Mouse (Mus musculus): ENCODE results near the gene Dapl1. TPM values are rescaled to one million over a fixed set of nuclear protein-coding genes. Genes with fewer than 3 reads are reported as not detected.

Gene Dapl1
- polyA plus RNA-seq (2016; fragmentation: Nextera tagmentation; extraction: Ambion mirVana), result 0.43 TPM in 1 of 2 replicates, not detected in the other

DNA sequence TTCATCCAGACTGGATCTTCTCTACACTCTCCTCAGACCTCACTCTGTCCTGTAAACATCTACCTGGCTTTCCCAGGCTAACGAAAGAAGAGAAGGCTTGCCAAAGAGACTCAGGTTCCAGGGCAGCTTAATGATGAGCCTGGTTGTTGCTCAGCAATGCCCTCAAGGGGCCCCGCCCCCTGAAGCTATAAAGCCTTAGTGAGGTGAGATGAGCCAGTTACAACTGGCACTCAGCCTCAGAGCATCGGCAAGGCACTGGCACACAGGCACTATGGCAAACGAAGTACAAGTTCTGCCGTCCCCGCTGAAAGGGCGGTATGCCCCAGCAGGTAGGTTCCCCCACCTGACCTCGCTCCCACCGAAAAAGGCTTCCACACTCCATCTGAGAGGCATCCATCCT lies at the start of gene Dapl1:
TSS of gene Dapl1 (plus strand) at position 216 of the 400 bp plus-strand sequence.
- H3K27me3 ChIP-seq (replicated peaks), result no peaks in the 10 kb centered on the region
- no peak within 1 kb of the TSS for H3K9ac ChIP-seq
- WGBS, result 62% methylated on average over 9 of the region's 9 CpGs
- no peaks in the 10 kb centered on the region for H3K36me3 ChIP-seq
- no peak within 1 kb of the TSS for H3K27ac ChIP-seq (ENCODE audit: poor library complexity, severe bottlenecking)
- ATAC-seq (ENCODE audit: insufficient number of reproducible peaks, low FRiP score), result no peak
- no peak within 1 kb of the TSS for H3K4me2 ChIP-seq
- H3K4me3 ChIP-seq, result no peak within 1 kb of the TSS
- no peaks in the 10 kb centered on the region for H3K9me3 ChIP-seq (replicated peaks)
- peaks cover 3% of the 10 kb centered on the region for H3K4me1 ChIP-seq (replicated peaks)

DNA sequence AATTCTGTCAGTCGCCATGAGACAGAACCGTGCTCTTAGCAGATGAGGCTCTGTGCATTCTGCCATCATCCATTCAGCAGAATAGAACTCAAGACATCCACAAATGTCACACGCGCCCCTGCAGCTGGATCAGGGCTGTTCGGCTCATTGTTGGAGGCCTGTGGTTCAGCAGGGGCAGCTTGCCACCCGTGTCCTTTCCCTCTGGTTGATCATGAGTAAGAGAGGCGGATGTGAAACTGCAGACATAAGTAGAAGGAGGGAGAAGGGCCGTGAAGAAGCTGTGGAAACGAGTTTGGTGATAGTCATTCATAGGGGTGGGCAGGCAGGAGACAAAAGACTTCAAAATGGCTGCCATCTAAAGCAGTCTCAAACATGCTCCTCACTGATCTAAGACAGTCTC lies 49.6 kb upstream of the Dapl1 start:
- Histone ChIP-seq H3K27ac (ENCODE audit: poor library complexity, severe bottlenecking) (no peak overlapping the region), H3K9ac (no peak overlapping the region), H3K27me3 (replicated peaks) (no peaks in the 10 kb centered on the region), H3K36me3 (no peaks in the 10 kb centered on the region), H3K4me2 (no peak overlapping the region), H3K4me1 (replicated peaks) (peaks cover 18% of the 10 kb centered on the region), H3K9me3 (replicated peaks) (peaks cover 4% of the 10 kb centered on the region; the same call in 1 of the 2 replicates), H3K4me3 (no peak overlapping the region)
- 81% methylated on average over 9 of the region's 9 CpGs for WGBS
- ATAC-seq (ENCODE audit: insufficient number of reproducible peaks, low FRiP score), result no peak

DNA sequence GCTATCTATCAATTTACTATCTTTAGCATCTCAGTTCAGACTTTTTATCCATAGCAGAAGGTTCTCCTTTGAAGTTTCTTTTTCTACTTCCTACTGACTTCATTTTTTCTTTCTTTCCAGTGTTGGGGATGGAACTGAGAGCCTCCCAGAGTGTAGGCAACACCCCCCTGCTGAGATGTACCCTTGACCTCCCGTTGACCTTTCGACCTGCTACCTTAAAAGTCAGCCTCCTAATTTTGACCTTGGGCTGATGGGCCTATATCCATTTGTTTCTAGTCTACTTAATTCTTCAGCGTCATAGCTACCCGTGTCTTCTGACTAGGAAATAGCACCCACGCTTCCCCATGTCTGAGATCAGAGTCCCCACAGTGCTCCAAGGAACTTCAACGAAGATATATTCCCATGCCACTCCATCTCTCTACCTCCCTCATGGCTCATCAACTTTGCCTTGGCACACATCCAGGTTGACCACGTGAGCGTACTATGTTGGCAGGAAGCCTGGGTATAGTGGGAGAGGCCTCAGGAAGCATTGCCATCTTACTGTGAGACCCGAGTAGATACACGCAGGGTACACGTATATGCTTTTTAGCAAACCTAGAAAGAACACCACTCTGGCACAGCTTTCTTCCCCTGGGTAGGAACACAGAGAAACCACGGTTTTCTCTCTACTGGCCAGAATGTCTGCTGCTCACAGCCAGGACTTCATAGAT lies 46.6 kb upstream of the Dapl1 start:
- peak overlapping the region; percentile 61 for H3K4me2 ChIP-seq
- WGBS, result 58% methylated on average over 12 of the region's 12 CpGs
- H3K36me3 ChIP-seq, result no peaks in the 10 kb centered on the region
- ATAC-seq (ENCODE audit: insufficient number of reproducible peaks, low FRiP score), result peak; percentile 76
- H3K4me1 ChIP-seq (replicated peaks), result peaks cover 13% of the 10 kb centered on the region
- peak overlapping the region; percentile 62 for H3K27ac ChIP-seq (ENCODE audit: poor library complexity, severe bottlenecking)
- peaks cover 7% of the 10 kb centered on the region; the same call in 1 of the 2 replicates for H3K9me3 ChIP-seq (replicated peaks)
- H3K4me3 ChIP-seq, result peak overlapping the region; percentile 10; the same call in 1 of the 2 replicates
- H3K27me3 ChIP-seq (replicated peaks), result no peaks in the 10 kb centered on the region
- no peak overlapping the region for H3K9ac ChIP-seq

DNA sequence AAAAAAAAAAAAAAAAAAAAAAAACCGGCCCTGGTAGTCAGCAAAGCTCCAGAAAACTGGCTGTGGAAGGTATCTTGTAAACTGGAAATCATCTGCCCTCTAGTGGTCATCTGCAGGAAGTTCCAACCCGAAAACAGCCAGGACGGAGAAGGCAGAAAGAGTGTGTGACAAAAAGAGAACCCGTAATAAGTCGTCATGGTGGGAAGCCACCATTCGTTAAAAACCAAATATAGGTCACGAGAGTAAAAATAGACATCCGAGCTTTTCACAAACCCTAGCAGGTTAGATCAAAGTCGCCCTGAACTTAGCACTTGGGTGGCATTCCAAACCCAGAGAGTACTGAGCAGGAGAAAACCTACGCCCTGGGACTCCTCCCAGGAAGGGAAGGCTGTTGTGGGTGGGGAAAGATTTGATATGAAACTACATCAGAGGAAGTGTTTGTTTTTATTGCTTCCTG lies 45.9 kb upstream of the Dapl1 start:
- peaks cover 7% of the 10 kb centered on the region; the same call in 1 of the 2 replicates for H3K9me3 ChIP-seq (replicated peaks)
- peak overlapping the region; percentile 18; the same call in 1 of the 2 replicates for H3K4me3 ChIP-seq
- H3K4me2 ChIP-seq, result peak overlapping the region; percentile 61
- 11% methylated on average over 10 of the region's 10 CpGs for WGBS
- no peak overlapping the region for H3K9ac ChIP-seq
- no peaks in the 10 kb centered on the region for H3K36me3 ChIP-seq
- H3K4me1 ChIP-seq (replicated peaks), result peaks cover 13% of the 10 kb centered on the region
- H3K27ac ChIP-seq (ENCODE audit: poor library complexity, severe bottlenecking), result no peak overlapping the region
- H3K27me3 ChIP-seq (replicated peaks), result no peaks in the 10 kb centered on the region
- peak; percentile 61; the same call in 1 of the 2 replicates for ATAC-seq (ENCODE audit: insufficient number of reproducible peaks, low FRiP score)

DNA sequence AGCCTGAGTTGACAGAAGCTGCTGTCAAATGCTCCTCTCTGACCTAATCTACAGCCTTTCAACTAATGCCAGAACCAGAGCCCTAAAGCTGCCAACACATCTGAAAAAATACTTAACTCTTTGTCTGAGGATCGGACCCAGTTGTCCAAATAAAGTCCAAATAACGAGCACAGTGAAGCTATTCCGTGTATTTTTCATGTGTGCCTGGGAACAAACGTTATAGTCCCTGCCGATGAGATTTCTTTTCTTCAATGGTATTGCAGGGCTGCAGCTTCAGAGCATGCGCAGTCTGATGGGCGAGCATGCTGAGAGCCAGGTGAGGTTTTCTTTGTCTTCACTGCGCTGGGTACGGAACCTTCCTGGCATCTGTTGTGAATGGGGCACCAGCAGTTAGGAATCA lies 44.6 kb upstream of the Dapl1 start:
- no peak overlapping the region for H3K9ac ChIP-seq
- WGBS, result 79% methylated on average over 9 of the region's 9 CpGs
- H3K27ac ChIP-seq (ENCODE audit: poor library complexity, severe bottlenecking), result no peak overlapping the region
- H3K27me3 ChIP-seq (replicated peaks), result no peaks in the 10 kb centered on the region
- ATAC-seq (ENCODE audit: insufficient number of reproducible peaks, low FRiP score), result no peak
- no peaks in the 10 kb centered on the region for H3K36me3 ChIP-seq
- H3K4me1 ChIP-seq (replicated peaks), result peaks cover 13% of the 10 kb centered on the region
- H3K4me2 ChIP-seq, result no peak overlapping the region
- no peak overlapping the region for H3K4me3 ChIP-seq
- peaks cover 7% of the 10 kb centered on the region; the same call in 1 of the 2 replicates for H3K9me3 ChIP-seq (replicated peaks)

DNA sequence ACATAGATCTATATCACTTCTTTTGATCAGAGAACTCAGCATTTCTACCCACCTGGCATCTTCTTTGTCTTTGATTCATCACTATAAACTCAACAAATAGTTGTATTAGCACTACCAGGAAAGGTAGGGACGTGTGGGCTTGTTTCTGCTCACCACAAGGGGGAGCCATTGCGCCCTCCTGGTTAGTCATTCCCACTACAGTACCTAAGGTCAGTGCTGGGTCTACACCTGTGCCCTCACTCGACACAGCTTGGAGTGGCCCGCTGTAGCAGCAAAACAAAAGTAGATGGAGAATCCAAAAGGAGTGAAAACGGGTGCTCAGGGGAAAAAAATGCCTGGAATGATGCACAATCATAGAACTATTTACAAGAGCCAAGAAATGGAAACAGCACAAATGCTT lies 44.0 kb upstream of the Dapl1 start:
- no peak for ATAC-seq (ENCODE audit: insufficient number of reproducible peaks, low FRiP score)
- H3K36me3 ChIP-seq, result no peaks in the 10 kb centered on the region
- no peaks in the 10 kb centered on the region for H3K27me3 ChIP-seq (replicated peaks)
- WGBS, result 33% methylated on average over 5 of the region's 5 CpGs
- H3K9me3 ChIP-seq (replicated peaks), result peaks cover 7% of the 10 kb centered on the region; the same call in 1 of the 2 replicates
- H3K4me2 ChIP-seq, result no peak overlapping the region
- H3K4me3 ChIP-seq, result no peak overlapping the region
- H3K4me1 ChIP-seq (replicated peaks), result peaks cover 13% of the 10 kb centered on the region
- no peak overlapping the region for H3K27ac ChIP-seq (ENCODE audit: poor library complexity, severe bottlenecking)
- no peak overlapping the region for H3K9ac ChIP-seq

DNA sequence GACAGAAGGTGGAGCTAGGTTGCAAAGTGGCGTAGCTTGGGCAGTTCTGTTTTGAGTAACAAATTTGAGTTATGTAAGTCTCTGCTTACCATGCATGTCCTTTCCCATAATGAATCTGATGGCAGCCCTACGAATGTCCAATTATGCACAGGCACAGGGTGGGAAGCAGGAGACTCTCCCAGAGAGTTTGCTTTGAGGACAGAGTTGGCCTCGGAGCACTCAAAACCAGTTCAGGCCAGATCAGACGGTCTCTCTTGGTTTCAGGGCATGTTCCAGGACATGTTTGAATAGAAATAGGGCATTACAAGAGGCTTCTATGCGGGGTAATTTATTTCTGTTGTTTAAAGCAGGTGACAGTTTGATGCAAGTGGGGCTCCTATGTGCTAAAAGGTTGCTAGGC lies 42.8 kb upstream of the Dapl1 start:
- no peaks in the 10 kb centered on the region for H3K36me3 ChIP-seq
- H3K4me1 ChIP-seq (replicated peaks), result peaks cover 13% of the 10 kb centered on the region
- no peak for ATAC-seq (ENCODE audit: insufficient number of reproducible peaks, low FRiP score)
- no peak overlapping the region for H3K27ac ChIP-seq (ENCODE audit: poor library complexity, severe bottlenecking)
- 0 out of 2 replicates have a peak, but pooled peaks cover 3% of the 10 kb centered on the region for H3K9me3 ChIP-seq (replicated peaks)
- H3K4me3 ChIP-seq, result no peak overlapping the region
- H3K4me2 ChIP-seq, result no peak overlapping the region
- H3K27me3 ChIP-seq (replicated peaks), result no peaks in the 10 kb centered on the region
- no peak overlapping the region for H3K9ac ChIP-seq
- 71% methylated on average over 5 of the region's 5 CpGs for WGBS

DNA sequence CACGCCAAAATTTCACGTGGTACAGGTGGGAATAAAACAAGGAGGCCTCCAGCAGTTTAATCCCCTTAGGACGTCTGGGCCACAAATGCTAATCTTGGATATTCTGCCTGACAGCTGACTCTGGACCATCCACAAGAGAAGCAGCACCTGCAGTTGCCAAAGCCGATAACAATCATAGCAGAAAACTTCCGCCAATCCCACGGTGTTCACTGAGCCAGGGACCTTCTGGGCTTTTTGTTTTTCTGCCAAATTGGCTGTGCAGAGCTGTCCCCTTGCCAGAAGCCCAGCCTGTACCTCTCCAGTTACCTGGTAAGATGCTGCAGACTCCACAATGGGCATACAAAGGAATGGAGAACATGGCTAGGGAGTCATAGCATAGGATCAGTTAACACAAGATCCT lies 37.8 kb upstream of the Dapl1 start:
- Histone ChIP-seq H3K36me3 (no peaks in the 10 kb centered on the region), H3K4me3 (no peak overlapping the region), H3K9ac (no peak overlapping the region), H3K4me2 (no peak overlapping the region), H3K27me3 (replicated peaks) (no peaks in the 10 kb centered on the region), H3K27ac (ENCODE audit: poor library complexity, severe bottlenecking) (no peak overlapping the region), H3K9me3 (replicated peaks) (0 out of 2 replicates have a peak, but pooled peaks cover 3% of the 10 kb centered on the region), H3K4me1 (replicated peaks) (no peaks in the 10 kb centered on the region)
- WGBS, result 63% methylated on average over 6 of the region's 6 CpGs
- ATAC-seq (ENCODE audit: insufficient number of reproducible peaks, low FRiP score), result no peak

DNA sequence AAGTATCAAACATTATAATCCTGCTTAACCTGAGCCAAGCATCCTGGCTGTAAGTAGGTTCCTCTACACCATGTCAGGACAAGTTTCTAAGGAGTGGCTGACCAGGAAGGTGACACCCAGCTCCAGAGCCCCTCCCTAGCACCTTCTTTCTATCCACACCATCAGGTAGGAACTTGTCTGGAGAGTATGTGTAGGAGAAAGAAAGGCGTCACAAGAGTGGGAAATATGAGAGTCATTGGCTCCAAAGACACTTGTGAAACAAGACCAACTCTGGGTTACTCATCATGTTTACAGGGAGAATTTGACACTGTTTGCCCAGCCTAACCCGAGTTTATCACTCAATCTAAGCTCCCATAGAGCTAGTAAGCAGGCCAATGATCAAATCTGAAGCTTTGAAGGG lies 36.7 kb upstream of the Dapl1 start:
- WGBS, result 73% methylated on average over 2 of the region's 2 CpGs
- ATAC-seq (ENCODE audit: insufficient number of reproducible peaks, low FRiP score), result no peak

DNA sequence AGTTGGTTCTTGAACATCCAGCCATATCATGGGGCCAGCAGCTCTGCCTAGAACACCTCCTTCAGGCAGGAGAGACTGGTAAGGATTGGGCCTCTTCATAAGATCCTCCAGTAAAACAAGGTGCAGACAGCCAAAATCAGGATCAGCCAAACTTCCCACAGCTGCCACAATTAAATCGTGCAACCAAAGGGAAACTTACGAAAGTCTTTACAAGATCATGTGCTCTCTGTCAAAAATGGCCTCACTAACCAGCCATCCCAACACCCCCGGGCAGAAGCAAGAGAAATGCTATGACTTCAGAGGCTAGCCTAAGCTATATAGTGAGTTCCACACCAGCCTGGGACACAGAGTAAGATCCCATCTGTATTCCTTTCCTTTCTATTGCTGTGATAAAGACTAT lies 35.9 kb upstream of the Dapl1 start:
- H3K4me1 ChIP-seq (replicated peaks), result no peaks in the 10 kb centered on the region
- H3K4me3 ChIP-seq, result no peak overlapping the region
- 0 out of 2 replicates have a peak, but pooled peaks cover 3% of the 10 kb centered on the region for H3K9me3 ChIP-seq (replicated peaks)
- no peak overlapping the region for H3K4me2 ChIP-seq
- no peak overlapping the region for H3K27ac ChIP-seq (ENCODE audit: poor library complexity, severe bottlenecking)
- no peak overlapping the region for H3K9ac ChIP-seq
- ATAC-seq (ENCODE audit: insufficient number of reproducible peaks, low FRiP score), result no peak
- no peaks in the 10 kb centered on the region for H3K27me3 ChIP-seq (replicated peaks)
- H3K36me3 ChIP-seq, result no peaks in the 10 kb centered on the region
- WGBS, result 83% methylated on average over 3 of the region's 3 CpGs

More for the DNA sequence above, 36.7 kb upstream of the Dapl1 start:
- no peak overlapping the region for H3K4me2 ChIP-seq
- H3K9me3 ChIP-seq (replicated peaks), result 0 out of 2 replicates have a peak, but pooled peaks cover 3% of the 10 kb centered on the region
- no peak overlapping the region for H3K27ac ChIP-seq (ENCODE audit: poor library complexity, severe bottlenecking)
- H3K9ac ChIP-seq, result no peak overlapping the region
- H3K4me3 ChIP-seq, result no peak overlapping the region
- H3K36me3 ChIP-seq, result no peaks in the 10 kb centered on the region
- H3K27me3 ChIP-seq (replicated peaks), result no peaks in the 10 kb centered on the region
- H3K4me1 ChIP-seq (replicated peaks), result no peaks in the 10 kb centered on the region

DNA sequence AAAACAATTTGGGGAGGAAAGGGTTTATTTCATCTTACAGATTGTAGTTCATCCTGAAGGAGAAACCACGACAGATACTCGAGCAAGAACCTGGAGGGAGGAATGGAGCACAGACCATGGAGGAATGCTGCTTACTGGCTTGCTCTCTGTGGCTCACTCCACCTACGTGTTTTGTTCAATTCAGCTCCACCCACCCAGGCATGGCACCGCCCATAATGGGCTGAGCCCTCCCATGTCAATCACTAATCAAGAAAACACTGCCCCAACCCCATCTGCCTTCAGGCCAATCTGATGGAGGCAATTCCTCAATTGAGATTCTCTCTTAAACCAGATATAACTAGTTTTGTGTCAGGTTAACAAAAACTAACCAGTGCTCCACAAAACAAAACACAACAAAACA lies 35.5 kb upstream of the Dapl1 start:
- Histone ChIP-seq H3K4me1 (replicated peaks) (no peaks in the 10 kb centered on the region), H3K4me3 (no peak overlapping the region), H3K36me3 (no peaks in the 10 kb centered on the region), H3K4me2 (no peak overlapping the region), H3K9me3 (replicated peaks) (0 out of 2 replicates have a peak, but pooled peaks cover 3% of the 10 kb centered on the region), H3K27me3 (replicated peaks) (no peaks in the 10 kb centered on the region), H3K27ac (ENCODE audit: poor library complexity, severe bottlenecking) (no peak overlapping the region), H3K9ac (no peak overlapping the region)
- 69% methylated on average over 4 of the region's 4 CpGs for WGBS
- ATAC-seq (ENCODE audit: insufficient number of reproducible peaks, low FRiP score), result no peak

Measured in heart, embryonic 12.5 days (tissue).